Mouse (Mus musculus) Patski (cell line): ENCODE measurements around the gene Pycr2. TPM values are rescaled to one million over a fixed set of nuclear protein-coding genes. Genes with fewer than 3 reads are reported as not detected.

Experiments
- ATAC-seq: fragments of 100-300 bp; one replicate; pipeline ENCODE4 v1.8.0; 2021
- CTCF ChIA-PET: fragments of 350-600 bp; sonication (Branson Sonifier 250); formaldehyde crosslinking; loops from one replicate; lab custom pipeline; 2022; ENCODE audit warnings: inconsistent platforms; lab: Charles Lee
- POLR2A ChIA-PET: fragments of 350-600 bp; sonication (Branson Sonifier 250); formaldehyde crosslinking; loops from one replicate; lab custom pipeline; 2022; ENCODE audit warnings: antibody characterized with exemption, inconsistent platforms; lab: Charles Lee
- DNase-seq: peaks from one replicate; pipeline ENCODE4 v3.0.0-alpha.2; 2011; ENCODE audit warnings: low read depth, low spot score
- H3K27me3 ChIP-seq: fragments of 371-371 bp; one replicate; pipeline ENCODE4 v1.5.1; 2021
- CTCF ChIP-seq: fragments of 100-300 bp; IDR thresholded peaks from one replicate; pipeline ENCODE4 v1.5.1; 2021
- in situ Hi-C: fragments of 300-500 bp; cut with MboI; formaldehyde crosslinking; loops from 3 replicates; pipeline ENCODE4 v1.11.1; 2018; ENCODE audit warnings: low pct_unique_long_range_greater_than_20kb, mixed read lengths
- polyA plus RNA-seq: library from polyadenylated mRNA; unstranded; gene quantifications from one replicate; pipeline ENCODE4 v1.2.3, GENCODE M21; 2021

The Pycr2 gene
- 62.2 TPM for polyA plus RNA-seq

DNA sequence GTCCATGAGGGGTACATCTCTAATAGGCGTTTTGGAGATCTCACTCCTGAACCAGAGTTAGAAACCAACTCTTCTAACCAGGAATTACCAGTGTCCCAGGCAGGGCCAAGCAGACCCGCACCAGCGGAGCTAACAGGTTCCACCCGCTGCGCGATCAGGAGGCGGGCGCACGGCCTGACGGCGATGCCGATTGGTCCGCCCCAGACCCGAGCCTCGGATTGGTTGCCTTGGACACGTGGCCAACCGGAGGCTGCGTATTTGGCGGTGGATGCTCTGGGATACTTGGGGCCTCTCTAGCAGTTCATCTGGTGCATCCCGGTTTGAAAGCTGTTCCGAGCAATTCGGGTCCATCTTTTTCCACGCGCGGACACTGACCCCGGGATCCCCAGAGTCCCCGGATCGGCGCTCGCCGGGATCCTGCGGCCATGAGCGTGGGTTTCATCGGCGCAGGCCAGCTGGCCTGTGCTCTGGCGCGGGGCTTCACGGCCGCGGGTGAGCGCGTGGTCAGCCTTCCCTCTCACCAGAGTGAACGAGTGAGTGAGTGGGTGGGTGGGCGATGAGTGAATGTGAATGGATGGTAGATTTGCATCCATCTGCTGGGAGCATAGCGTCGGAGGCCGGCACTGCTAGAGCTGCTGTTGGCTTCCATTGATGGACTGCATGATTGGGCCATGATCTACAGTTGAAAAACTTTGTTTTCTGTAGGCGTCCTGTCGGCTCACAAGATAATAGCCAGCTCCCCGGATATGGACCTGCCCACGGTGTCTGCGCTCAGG is at the start of gene Pycr2:
Pycr2 (plus strand) TSS at position 255 of the 776 bp plus-strand sequence.
- TF ChIP-seq CTCF = no peak
- CTCF ChIA-PET = interaction anchor here (1.1 to 2.1 kb wide), 6 partner anchors 17 to 70 kb away, joined by 3 to 9 read pairs (median 4); no protein-coding TSS in a partner anchor
- POLR2A ChIA-PET = interaction anchor here (0.8 to 3.4 kb wide), 4 partner anchors 8 to 72 kb away, joined by 3 to 7 read pairs (median 3); partner anchors contain the start of gene Tmem63a
- no peaks in the 10 kb centered on the region for H3K27me3 ChIP-seq
- in situ Hi-C loops = loop anchor here (5.0 kb wide), 1 partner anchor 68 kb away; no protein-coding TSS in a partner anchor
- DNase-seq = peak; percentile 70
- peak; percentile 92 for ATAC-seq

DNA sequence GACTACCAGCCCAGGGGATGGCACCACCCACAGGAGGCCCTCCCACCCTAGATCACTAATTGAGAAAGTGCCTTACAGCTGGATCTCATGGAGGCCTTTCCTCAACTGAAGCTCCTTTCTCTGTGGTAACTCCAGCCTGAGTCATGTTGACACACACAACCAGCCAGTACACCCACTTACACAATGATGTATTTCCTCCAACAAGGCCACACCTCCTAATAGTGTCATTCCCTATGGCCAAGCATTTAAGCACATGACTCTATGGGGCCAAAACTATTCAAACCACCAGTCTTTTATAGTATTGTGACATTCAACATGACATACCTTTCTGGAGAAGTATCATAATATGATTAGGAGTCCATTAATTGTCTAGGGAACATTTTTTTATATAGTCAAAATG is 45.3 kb upstream of the Pycr2 start:
- ATAC-seq (no peak), DNase-seq (no peak)
- H3K27me3 ChIP-seq = no peaks in the 10 kb centered on the region
- in situ Hi-C loops = no loop called here
- no peak for TF ChIP-seq CTCF
- ChIA-PET CTCF (no interaction called here), POLR2A (no interaction called here)

DNA sequence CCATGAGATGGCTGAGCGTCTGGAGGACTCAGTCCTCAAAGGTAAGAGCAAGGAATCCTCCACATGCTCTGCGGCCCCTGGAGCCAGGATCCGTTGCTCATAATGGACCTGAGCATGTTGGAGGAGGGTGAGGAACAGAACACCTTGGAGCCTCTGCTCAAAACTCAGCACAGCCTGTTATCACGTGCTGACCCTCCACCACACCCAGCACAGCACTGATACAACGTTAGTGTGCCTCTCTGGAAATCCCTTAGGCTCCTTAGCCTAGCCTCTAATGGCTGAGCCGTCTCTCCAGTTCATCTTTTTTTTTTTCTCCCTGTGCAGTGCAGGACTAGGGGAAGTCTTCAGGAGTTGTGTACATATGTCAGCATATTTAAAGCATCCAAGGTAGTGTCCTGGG is 44.1 kb upstream of the Pycr2 start:
- POLR2A ChIA-PET = interaction anchor here (1.0 kb wide), 1 partner anchor 45 kb away, joined by 3 read pairs; no protein-coding TSS in a partner anchor
- no peak for TF ChIP-seq CTCF
- CTCF ChIA-PET = no interaction called here
- no peaks in the 10 kb centered on the region for H3K27me3 ChIP-seq
- in situ Hi-C loops = no loop called here
- ATAC-seq (no peak), DNase-seq (no peak)

DNA sequence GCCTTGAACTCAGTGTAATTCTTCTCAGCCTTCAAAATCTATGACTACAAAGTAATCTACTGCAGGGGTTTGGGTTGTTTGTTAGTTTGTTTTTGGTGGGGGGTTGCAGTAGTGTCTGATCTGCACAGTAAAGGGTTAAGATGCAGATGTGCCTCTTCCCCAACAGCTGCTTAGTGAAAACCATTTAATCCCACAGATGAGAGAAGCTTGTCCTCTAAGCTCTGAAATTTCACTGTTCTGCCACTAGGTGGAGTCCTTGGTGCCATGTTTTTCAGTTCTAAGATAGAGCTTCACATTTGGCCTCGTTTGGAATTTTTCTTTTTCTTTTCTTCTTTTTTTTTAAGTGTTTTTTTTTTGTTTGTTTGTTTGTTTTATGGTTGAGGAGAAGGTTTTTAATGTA is 40.5 kb upstream of the Pycr2 start:
- CTCF ChIA-PET = interaction anchor here (0.7 to 2.0 kb wide), 8 partner anchors 8 to 174 kb away, joined by 3 to 7 read pairs (median 4); no protein-coding TSS in a partner anchor
- POLR2A ChIA-PET = no interaction called here
- no peak for ATAC-seq
- H3K27me3 ChIP-seq = no peaks in the 10 kb centered on the region
- peak; percentile 72 for TF ChIP-seq CTCF
- no peak for DNase-seq
- in situ Hi-C loops = no loop called here

DNA sequence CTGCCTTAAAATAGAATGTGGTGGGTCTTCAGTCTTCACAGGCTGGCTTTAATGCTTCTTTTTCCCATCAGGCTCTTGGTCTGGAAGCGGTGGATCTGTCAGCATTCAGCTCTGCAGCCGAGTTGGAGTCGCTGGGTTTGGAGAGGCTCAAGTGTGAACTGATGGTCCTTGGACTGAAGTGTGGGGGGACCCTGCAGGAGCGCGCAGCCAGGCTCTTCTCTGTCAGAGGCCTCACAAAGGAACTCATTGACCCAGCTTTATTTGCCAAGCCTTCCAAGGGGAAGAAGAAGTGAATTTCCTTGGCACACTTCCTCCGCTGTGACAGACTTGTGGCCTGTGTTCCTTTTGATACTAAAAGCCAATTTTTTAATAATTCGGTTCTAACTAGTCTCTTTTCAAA is 38.1 kb upstream of the Pycr2 start:
- no peaks in the 10 kb centered on the region for H3K27me3 ChIP-seq
- no peak for DNase-seq
- in situ Hi-C loops = no loop called here
- no peak for TF ChIP-seq CTCF
- no peak for ATAC-seq
- ChIA-PET POLR2A (interaction anchor here (1.2 kb wide), 1 partner anchor 53 kb away, joined by 4 read pairs; the partner anchor contains the start of gene H3f3a), CTCF (interaction anchor here (1.4 kb wide), 1 partner anchor 14 kb away, joined by 3 read pairs; no protein-coding TSS in a partner anchor)

DNA sequence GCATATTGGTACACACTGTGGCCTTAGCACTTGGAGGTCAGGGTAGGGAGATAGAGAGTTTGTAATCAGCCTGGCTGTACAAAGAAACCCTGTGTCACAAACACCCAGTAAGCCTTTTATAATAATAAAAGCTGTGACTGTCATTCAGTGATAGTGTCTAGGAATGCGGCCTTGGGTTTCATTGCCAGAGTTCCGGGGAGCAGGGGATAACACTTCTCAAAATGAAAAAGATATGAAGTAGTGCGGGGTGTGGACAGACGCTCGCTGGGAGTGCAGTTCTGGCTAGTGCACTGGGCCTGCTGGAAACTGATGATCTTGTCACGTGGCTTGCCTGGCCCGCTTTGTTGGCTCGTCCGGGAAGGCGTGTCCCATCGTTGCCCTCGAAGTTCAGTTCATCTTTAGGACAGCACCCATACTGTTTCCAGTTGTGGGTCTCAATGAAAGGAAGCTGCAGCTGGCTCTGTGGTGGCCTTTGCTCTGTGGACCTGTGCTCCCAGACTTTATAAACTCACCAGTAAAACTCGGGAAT is 33.9 kb upstream of the Pycr2 start:
- in situ Hi-C loops = no loop called here
- ATAC-seq (no peak), DNase-seq (no peak)
- ChIA-PET POLR2A (no interaction called here), CTCF (no interaction called here)
- no peak for TF ChIP-seq CTCF
- no peaks in the 10 kb centered on the region for H3K27me3 ChIP-seq

DNA sequence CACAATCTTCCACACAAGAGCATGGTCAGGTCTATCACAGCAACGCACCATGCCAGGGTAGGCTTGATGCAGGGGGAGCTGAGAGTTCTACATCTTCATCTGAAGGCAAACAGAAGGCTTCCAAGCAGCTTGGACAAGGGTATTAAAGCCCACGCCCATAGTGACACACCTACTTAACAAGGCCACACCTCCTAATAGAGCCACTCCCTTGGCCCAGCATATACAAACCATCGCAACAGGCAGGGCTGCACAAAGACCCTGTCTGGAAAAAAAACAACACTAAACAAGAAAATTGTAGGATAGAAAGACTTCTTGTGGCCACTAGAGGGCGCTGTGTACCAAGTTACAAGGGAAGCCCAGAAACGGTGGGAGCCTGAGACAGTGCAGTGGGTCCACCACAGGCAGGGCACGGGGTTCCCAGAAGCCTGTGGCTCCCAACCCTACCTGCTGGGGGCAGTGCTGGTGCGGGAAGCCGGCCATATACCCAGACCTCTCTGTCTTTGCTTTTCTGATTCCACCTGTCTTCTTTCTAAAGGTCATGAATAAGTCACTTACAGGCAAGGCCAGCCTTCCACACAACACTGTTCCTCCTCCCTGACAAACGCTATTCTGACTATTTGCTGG is 30.1 kb upstream of the Pycr2 start:
- peak; percentile 80 for TF ChIP-seq CTCF
- no peak for DNase-seq
- ChIA-PET CTCF (interaction anchor here (0.7 to 1.5 kb wide), 5 partner anchors 10 to 148 kb away, joined by 3 to 4 read pairs (median 3); no protein-coding TSS in a partner anchor), POLR2A (no interaction called here)
- no peaks in the 10 kb centered on the region for H3K27me3 ChIP-seq
- in situ Hi-C loops = no loop called here
- ATAC-seq = no peak

DNA sequence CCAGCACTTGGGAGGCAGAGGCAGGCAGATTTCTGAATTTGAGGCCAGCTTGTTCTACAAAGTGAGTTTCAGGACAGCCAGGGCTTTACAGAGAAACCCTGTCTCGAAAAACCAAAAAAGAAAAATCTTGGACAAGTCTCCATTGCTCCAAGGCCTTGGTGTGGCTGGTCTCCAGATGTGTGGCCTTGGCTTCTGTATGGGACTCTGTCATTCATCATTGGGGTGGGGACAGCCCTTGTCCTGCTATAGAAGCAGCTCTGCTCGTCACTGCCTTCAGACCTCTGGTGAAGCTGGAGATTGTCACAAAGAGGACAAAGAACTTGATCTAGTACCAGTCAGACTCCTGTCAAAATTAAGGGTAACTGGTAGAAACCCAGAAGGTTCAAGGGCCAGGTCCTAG is 29.5 kb upstream of the Pycr2 start:
- no peaks in the 10 kb centered on the region for H3K27me3 ChIP-seq
- TF ChIP-seq CTCF = no peak
- ChIA-PET CTCF (interaction anchor here (0.7 to 1.3 kb wide), 6 partner anchors 11 to 148 kb away, joined by 3 to 4 read pairs (median 3); no protein-coding TSS in a partner anchor), POLR2A (no interaction called here)
- ATAC-seq (no peak), DNase-seq (no peak)
- in situ Hi-C loops = no loop called here

DNA sequence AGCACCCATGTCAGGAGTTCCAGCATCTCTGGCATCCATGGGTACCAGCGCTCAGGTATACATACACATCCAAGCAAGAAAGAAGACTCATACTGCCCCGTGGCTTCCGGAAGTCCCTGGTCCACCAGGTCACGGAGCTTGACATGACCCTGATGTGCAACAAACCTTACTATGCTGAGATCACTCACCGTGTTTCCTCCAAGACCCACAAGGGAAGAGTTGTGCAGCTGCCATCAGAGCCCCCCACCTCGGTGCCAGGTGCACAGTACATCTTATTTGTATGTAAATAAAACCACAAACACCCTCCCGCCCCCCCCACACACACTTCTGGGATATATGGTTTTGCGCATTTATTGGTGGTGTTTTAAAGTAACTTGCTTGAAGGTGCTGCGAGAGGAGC is 29.0 kb upstream of the Pycr2 start:
- CTCF ChIA-PET = interaction anchor here (1.1 to 1.3 kb wide), 4 partner anchors 11 to 147 kb away, joined by 3 read pairs; no protein-coding TSS in a partner anchor
- no peaks in the 10 kb centered on the region for H3K27me3 ChIP-seq
- in situ Hi-C loops = no loop called here

DNA sequence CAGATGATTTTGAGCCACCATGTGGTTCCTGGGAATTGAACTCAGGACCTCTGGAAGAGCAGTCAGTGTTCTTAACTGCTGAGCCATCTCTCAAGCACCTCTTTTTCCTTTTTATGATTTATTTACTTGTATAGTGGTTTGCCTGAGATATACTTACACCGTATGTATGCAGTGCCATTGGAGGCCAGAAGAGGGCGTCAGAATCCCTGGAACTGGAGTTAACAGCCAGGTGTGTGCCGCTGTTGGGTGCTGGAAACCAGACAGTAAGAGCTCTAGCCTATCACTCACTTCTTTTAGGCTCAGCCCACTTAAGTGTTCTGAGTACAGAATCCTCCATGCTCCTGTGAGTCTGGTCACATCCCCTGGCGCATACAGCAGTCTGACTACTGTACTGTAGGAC is 26.6 kb upstream of the Pycr2 start:
- no peaks in the 10 kb centered on the region for H3K27me3 ChIP-seq
- CTCF ChIA-PET = no interaction called here
- ATAC-seq (no peak), DNase-seq (no peak)
- TF ChIP-seq CTCF = peak; percentile 39
- in situ Hi-C loops = no loop called here
- POLR2A ChIA-PET = no interaction called here

More for the DNA sequence above, 29.0 kb upstream of the Pycr2 start:
- POLR2A ChIA-PET = no interaction called here
- no peak for DNase-seq
- TF ChIP-seq CTCF = no peak
- ATAC-seq = no peak

DNA sequence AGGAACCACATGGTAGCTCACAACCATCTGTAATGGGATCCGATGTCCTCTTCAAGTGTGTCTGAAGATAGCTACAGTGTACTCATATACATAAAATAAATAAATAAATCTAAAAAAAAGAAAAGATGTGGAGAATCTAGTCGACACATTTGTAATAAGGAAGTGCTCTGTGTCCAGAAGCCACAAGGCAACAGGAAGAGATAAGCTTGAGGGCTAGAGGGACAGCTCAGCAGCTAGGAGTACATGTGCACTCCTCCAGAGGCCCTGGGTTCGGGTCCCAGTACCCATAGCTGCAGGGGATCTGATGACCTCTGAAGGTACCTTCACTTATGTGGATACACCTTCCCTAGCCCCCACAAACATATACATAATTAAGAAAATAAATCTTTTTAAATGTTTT is 22.3 kb upstream of the Pycr2 start:
- TF ChIP-seq CTCF = no peak
- CTCF ChIA-PET = no interaction called here
- in situ Hi-C loops = no loop called here
- H3K27me3 ChIP-seq = no peaks in the 10 kb centered on the region
- ATAC-seq (no peak), DNase-seq (no peak)
- POLR2A ChIA-PET = no interaction called here
